Mouse (Mus musculus) frontal cortex, postnatal 10 days (tissue): Measurements from ENCODE around the gene Map2k6.

Experiments
- DNase-seq, 2 experiments: peaks; one replicate each; pipeline ENCODE4 v3.0.0; 2022; ENCODE audit warnings: low spot score in 2 of 2, mixed read lengths in 1 of 2

Map2k6 gene

GRCm38 (mm10) chr11:110484426-110484825 lies 85.5 kb downstream of the Map2k6 start:
- DNase-seq, result no peak

GRCm38 (mm10) chr11:110485081-110485480 lies 86.2 kb downstream of the Map2k6 start:
- DNase-seq, result no peak

GRCm38 (mm10) chr11:110487796-110488195 lies 88.9 kb downstream of the Map2k6 start:
- DNase-seq, result no peak

GRCm38 (mm10) chr11:110488301-110488700 lies 89.4 kb downstream of the Map2k6 start:
- no peak for DNase-seq

- DNase-seq, result no peak
These were observed 96.6 kb downstream of the Map2k6 start for GRCm38 (mm10) chr11:110495323-110496060.

GRCm38 (mm10) chr11:110496061-110496446 lies 97.1 kb downstream of the Map2k6 start:
- DNase-seq, result peak in 1 of 2 experiments; percentile 55

- DNase-seq, result no peak
These were observed 98.8 kb downstream of the Map2k6 start for GRCm38 (mm10) chr11:110497743-110498142.

- DNase-seq, result no peak
These were observed 99.8 kb downstream of the Map2k6 start for GRCm38 (mm10) chr11:110498651-110499213.

- no peak for DNase-seq
These were observed 104.2 kb downstream of the Map2k6 start for GRCm38 (mm10) chr11:110502937-110503670.

GRCm38 (mm10) chr11:110511466-110511865 lies 112.5 kb downstream of the Map2k6 start:
- DNase-seq, result no peak

GRCm38 (mm10) chr11:110518648-110519047 lies 119.7 kb downstream of the Map2k6 start:
- DNase-seq, result no peak

GRCm38 (mm10) chr11:110522906-110523305 lies 124.0 kb downstream of the Map2k6 start:
- no peak for DNase-seq

GRCm38 (mm10) chr11:110526156-110526555 lies 127.2 kb downstream of the Map2k6 start:
- no peak for DNase-seq

- no peak for DNase-seq
These were observed 132.2 kb downstream of the Map2k6 start for GRCm38 (mm10) chr11:110531087-110531486.

GRCm38 (mm10) chr11:110534856-110535255 lies 135.9 kb downstream of the Map2k6 start:
- DNase-seq, result no peak

GRCm38 (mm10) chr11:110536533-110536932 lies 137.6 kb downstream of the Map2k6 start:
- DNase-seq, result no peak

GRCm38 (mm10) chr11:110537602-110538001 lies 138.7 kb downstream of the Map2k6 start:
- DNase-seq, result peak; percentile 35 to 68

- no peak for DNase-seq
These were observed 139.3 kb downstream of the Map2k6 start for GRCm38 (mm10) chr11:110538206-110538605.

- no peak for DNase-seq
These were observed 143.0 kb downstream of the Map2k6 start for GRCm38 (mm10) chr11:110541933-110542332.

- no peak for DNase-seq
These were observed 145.7 kb downstream of the Map2k6 start for GRCm38 (mm10) chr11:110544419-110545210.

- no peak for DNase-seq
These were observed 146.5 kb downstream of the Map2k6 start for GRCm38 (mm10) chr11:110545416-110545815.

GRCm38 (mm10) chr11:110551471-110551967 lies 152.6 kb downstream of the Map2k6 start:
- DNase-seq, result no peak
